Mouse (Mus musculus) CH12.LX (cell line): ENCODE measurements around the gene Gm43518.

Source experiments
- CTCF ChIP-seq, 2 experiments: IDR thresholded peaks in 1 of 2; conservative IDR thresholded peaks in 1 of 2; 2 replicates each; pipeline ENCODE4 v1.5.1; 2011 to 2012; ENCODE audit warnings: low read depth in 2 of 2, low read length in 2 of 2, improper control_type of control experiment in 1 of 2, inconsistent platforms in 1 of 2, mild to moderate bottlenecking in 1 of 2, moderate library complexity in 1 of 2
- E2F4 ChIP-seq: IDR thresholded peaks from 2 replicates; pipeline ENCODE4 v1.6.1; 2011; ENCODE audit warnings: low read depth, low read length, improper control_type of control experiment; ENCODE audit not compliant: insufficient replicate concordance
- EP300 ChIP-seq: IDR thresholded peaks from 2 replicates; pipeline ENCODE4 v1.6.1; 2011; ENCODE audit warnings: low read length, improper control_type of control experiment
- MAX ChIP-seq: IDR thresholded peaks from 2 replicates; pipeline ENCODE4 v1.6.1; 2011; ENCODE audit warnings: low read length, improper control_type of control experiment
- POLR2A ChIP-seq: IDR thresholded peaks from 2 replicates; pipeline ENCODE4 v1.6.1; 2011; ENCODE audit warnings: low read depth, mild to moderate bottlenecking, improper control_type of control experiment, low read length
- POLR2AphosphoS2 ChIP-seq: IDR thresholded peaks from 2 replicates; pipeline ENCODE4 v1.6.1; 2011; ENCODE audit warnings: low read depth, low read length, improper control_type of control experiment
- SIN3A ChIP-seq: IDR thresholded peaks from 2 replicates; pipeline ENCODE4 v1.6.1; 2012; ENCODE audit warnings: low read length, improper control_type of control experiment, inconsistent platforms
- USF1 ChIP-seq: IDR thresholded peaks from 2 replicates; pipeline ENCODE4 v1.6.1; 2014; ENCODE audit warnings: low read depth, mild to moderate bottlenecking, inconsistent platforms, low read length, improper control_type of control experiment

- no peak for TF ChIP-seq E2F4
- no peak for TF ChIP-seq CTCF (conservative IDR thresholded peaks at IDR 0.05 in 1 of 2, IDR thresholded peaks at IDR 0.05 in 1 of 2; ENCODE audit: low read depth in 2 of 2, low read length in 2 of 2)
- TF ChIP-seq POLR2AphosphoS2 = no peak
- no peak for TF ChIP-seq POLR2A
- TF ChIP-seq SIN3A = no peak
- TF ChIP-seq EP300 = no peak; the same call in 1 of the 2 replicates
- TF ChIP-seq USF1 = no peak
- peak; percentile 84 for TF ChIP-seq MAX
Measured at GRCm38 (mm10) chr5:123893520-123893919, 33.7 kb upstream of the Gm43518 start.
